Mouse (Mus musculus): ENCODE measurements around the gene Anks1. TPM values are rescaled to one million over a fixed set of nuclear protein-coding genes. Genes with fewer than 3 reads are reported as not detected.

Anks1 gene
- total and polyA plus RNA-seq, 3 experiments: 6.6 to 13.3 (median 9.6) TPM

DNA sequence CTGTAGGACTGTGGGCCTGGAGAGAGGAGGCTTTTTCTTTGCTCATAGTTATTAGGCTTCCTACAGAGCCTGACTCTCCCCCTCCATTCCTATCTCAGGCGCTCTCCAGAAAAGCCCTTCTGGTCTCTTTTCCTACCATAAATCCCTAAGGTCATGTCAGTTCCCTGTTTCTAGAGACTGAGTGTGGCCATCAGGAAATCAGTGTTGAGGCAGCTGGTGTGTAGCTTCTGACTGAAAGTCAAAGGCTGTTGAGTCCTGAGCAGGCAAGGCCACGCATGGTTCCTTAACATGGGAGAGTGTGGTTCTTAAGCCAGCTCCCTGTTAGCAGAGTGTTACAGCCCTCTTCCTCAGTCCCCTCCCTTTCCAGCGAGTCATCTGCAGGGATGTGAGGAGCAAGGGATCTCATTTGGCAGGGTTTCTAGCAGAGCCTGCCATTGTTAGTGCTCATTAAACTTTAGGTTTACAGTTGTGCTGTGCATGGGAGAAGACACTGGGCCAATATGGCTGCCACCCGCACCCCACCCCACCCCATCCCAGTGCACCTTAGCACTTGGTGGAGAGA is 28.0 kb downstream of the Anks1 start:
- Histone ChIP-seq H3K4me3 (ENCODE audit: low read depth, low read length) (no peak overlapping the region), H3K27me3 (ENCODE audit: insufficient read depth, low read length) (no peaks in the 10 kb centered on the region), H3K36me3 (replicated peaks) (peaks cover 20% of the 10 kb centered on the region), H3K9me3 (replicated peaks) (no peaks in the 10 kb centered on the region), H3K4me1 (ENCODE audit: insufficient read depth, low read depth, low read length) (0 out of 2 replicates have a peak, but pooled peaks cover 6% of the 10 kb centered on the region)
- DNase-seq (ENCODE audit: low spot score) (no peak), ATAC-seq (ENCODE audit: extremely low read depth, insufficient number of reproducible peaks, low FRiP score, poor library complexity, severe bottlenecking) (no peak)
- TF ChIP-seq GATA1 (IDR thresholded peaks at IDR 0.05; ENCODE audit: borderline replicate concordance, low read length): no peak
- no peak for TF ChIP-seq GATA2 (IDR thresholded peaks at IDR 0.05; ENCODE audit: borderline replicate concordance, low read depth, low read length)
- TF ChIP-seq POLR2AphosphoS5 (IDR thresholded peaks at IDR 0.05; ENCODE audit: insufficient replicate concordance, low read depth, low read length): no peak
- TF ChIP-seq CTCF (IDR thresholded peaks at IDR 0.05; ENCODE audit: low read depth, low read length): no peak
- TF ChIP-seq TAL1 (conservative IDR thresholded peaks at IDR 0.05; ENCODE audit: low read depth, low read length): no peak

- H3K4me1 ChIP-seq (ENCODE audit: insufficient read depth, low read depth, low read length): 0 out of 2 replicates have a peak, but pooled peaks cover 6% of the 10 kb centered on the region
- peaks cover 18% of the 10 kb centered on the region for H3K36me3 ChIP-seq (replicated peaks)
- DNase-seq (ENCODE audit: low spot score): no peak
- H3K27me3 ChIP-seq (ENCODE audit: insufficient read depth, low read length): no peaks in the 10 kb centered on the region
- TF ChIP-seq GATA1 (IDR thresholded peaks at IDR 0.05; ENCODE audit: borderline replicate concordance, low read length): no peak
- TF ChIP-seq CTCF (IDR thresholded peaks at IDR 0.05; ENCODE audit: low read depth, low read length): no peak
- TF ChIP-seq TAL1 (conservative IDR thresholded peaks at IDR 0.05; ENCODE audit: low read depth, low read length): no peak
- no peak for TF ChIP-seq POLR2AphosphoS5 (IDR thresholded peaks at IDR 0.05; ENCODE audit: insufficient replicate concordance, low read depth, low read length)
- no peak overlapping the region for H3K4me3 ChIP-seq (ENCODE audit: low read depth, low read length)
- no peaks in the 10 kb centered on the region for H3K9me3 ChIP-seq (replicated peaks)
- ATAC-seq (ENCODE audit: extremely low read depth, insufficient number of reproducible peaks, low FRiP score, poor library complexity, severe bottlenecking): no peak
Observed at GRCm38 (mm10) chr17:27938121-27938754, 29.1 kb downstream of the Anks1 start.

DNA sequence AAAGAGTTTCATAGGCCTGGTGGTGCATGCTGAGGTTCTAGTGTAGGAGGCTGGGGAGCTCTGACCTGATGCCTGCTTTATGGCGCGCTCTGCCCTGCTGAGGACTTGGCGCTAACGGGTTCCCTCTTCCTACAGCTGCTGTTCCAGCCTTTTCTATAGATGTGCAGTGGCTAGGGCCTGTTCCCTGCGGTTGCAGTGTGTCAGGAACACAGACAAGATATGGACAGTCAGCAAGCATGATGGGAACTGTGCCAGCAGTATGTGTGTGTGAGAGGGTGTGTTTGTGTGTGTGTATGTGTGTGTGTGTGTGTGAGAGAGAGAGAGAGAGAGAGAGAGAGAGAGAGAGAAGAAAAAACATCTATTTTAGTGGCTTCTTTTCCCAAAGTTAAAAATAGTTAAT is 29.9 kb downstream of the Anks1 start:
- Histone ChIP-seq H3K4me3 (ENCODE audit: low read depth, low read length) (no peak overlapping the region), H3K4me1 (ENCODE audit: insufficient read depth, low read depth, low read length) (0 out of 2 replicates have a peak, but pooled peaks cover 6% of the 10 kb centered on the region), H3K27me3 (ENCODE audit: insufficient read depth, low read length) (no peaks in the 10 kb centered on the region), H3K9me3 (replicated peaks) (no peaks in the 10 kb centered on the region), H3K36me3 (replicated peaks) (peaks cover 20% of the 10 kb centered on the region)
- TF ChIP-seq GATA2 (IDR thresholded peaks at IDR 0.05; ENCODE audit: borderline replicate concordance, low read depth, low read length) (no peak), GATA1 (IDR thresholded peaks at IDR 0.05; ENCODE audit: borderline replicate concordance, low read length) (no peak), POLR2AphosphoS5 (IDR thresholded peaks at IDR 0.05; ENCODE audit: insufficient replicate concordance, low read depth, low read length) (no peak), CTCF (IDR thresholded peaks at IDR 0.05; ENCODE audit: low read depth, low read length) (no peak), TAL1 (conservative IDR thresholded peaks at IDR 0.05; ENCODE audit: low read depth, low read length) (no peak)
- no peak for ATAC-seq (ENCODE audit: extremely low read depth, insufficient number of reproducible peaks, low FRiP score, poor library complexity, severe bottlenecking)
- DNase-seq (ENCODE audit: low spot score): no peak

DNA sequence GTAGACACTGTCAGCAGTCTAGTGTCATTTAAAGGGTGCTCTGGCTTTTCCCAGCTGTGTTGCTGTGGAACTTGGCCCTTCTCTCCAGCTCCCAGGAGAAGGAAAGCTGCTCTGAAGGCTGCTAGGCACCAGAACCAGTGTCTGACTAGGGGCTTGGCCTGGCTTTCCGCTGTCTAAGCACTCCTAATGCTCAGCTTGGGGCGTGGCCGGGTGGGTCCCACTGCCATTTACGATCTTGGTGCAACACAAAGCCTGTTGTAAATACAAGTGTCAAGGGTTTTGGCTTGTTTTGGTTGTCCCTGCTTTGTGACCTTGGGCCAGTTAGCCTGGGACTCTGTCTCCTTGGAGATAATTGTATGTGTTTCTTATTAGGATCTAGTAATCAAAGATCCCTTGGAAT is 31.2 kb downstream of the Anks1 start:
- H3K36me3 ChIP-seq (replicated peaks): peaks cover 20% of the 10 kb centered on the region
- no peaks in the 10 kb centered on the region for H3K9me3 ChIP-seq (replicated peaks)
- 0 out of 2 replicates have a peak, but pooled peaks cover 6% of the 10 kb centered on the region for H3K4me1 ChIP-seq (ENCODE audit: insufficient read depth, low read depth, low read length)
- H3K27me3 ChIP-seq (ENCODE audit: insufficient read depth, low read length): no peaks in the 10 kb centered on the region
- H3K4me3 ChIP-seq (ENCODE audit: low read depth, low read length): no peak overlapping the region
- ATAC-seq (ENCODE audit: extremely low read depth, insufficient number of reproducible peaks, low FRiP score, poor library complexity, severe bottlenecking): no peak
- DNase-seq (ENCODE audit: low spot score): no peak
- no peak for TF ChIP-seq POLR2AphosphoS5 (IDR thresholded peaks at IDR 0.05; ENCODE audit: insufficient replicate concordance, low read depth, low read length)
- no peak for TF ChIP-seq CTCF (IDR thresholded peaks at IDR 0.05; ENCODE audit: low read depth, low read length)
- no peak for TF ChIP-seq GATA1 (IDR thresholded peaks at IDR 0.05; ENCODE audit: borderline replicate concordance, low read length)
- TF ChIP-seq GATA2 (IDR thresholded peaks at IDR 0.05; ENCODE audit: borderline replicate concordance, low read depth, low read length): no peak
- no peak for TF ChIP-seq TAL1 (conservative IDR thresholded peaks at IDR 0.05; ENCODE audit: low read depth, low read length)

- no peak for TF ChIP-seq TAL1 (conservative IDR thresholded peaks at IDR 0.05; ENCODE audit: low read depth, low read length)
- TF ChIP-seq CTCF (IDR thresholded peaks at IDR 0.05; ENCODE audit: low read depth, low read length): no peak
- TF ChIP-seq POLR2AphosphoS5 (IDR thresholded peaks at IDR 0.05; ENCODE audit: insufficient replicate concordance, low read depth, low read length): no peak
- no peak for TF ChIP-seq GATA1 (IDR thresholded peaks at IDR 0.05; ENCODE audit: borderline replicate concordance, low read length)
- TF ChIP-seq GATA2 (IDR thresholded peaks at IDR 0.05; ENCODE audit: borderline replicate concordance, low read depth, low read length): no peak
- H3K4me1 ChIP-seq (ENCODE audit: insufficient read depth, low read depth, low read length): 0 out of 2 replicates have a peak, but pooled peaks cover 6% of the 10 kb centered on the region
- no peak for DNase-seq (ENCODE audit: low spot score)
- H3K4me3 ChIP-seq (ENCODE audit: low read depth, low read length): no peak overlapping the region
- no peaks in the 10 kb centered on the region for H3K27me3 ChIP-seq (ENCODE audit: insufficient read depth, low read length)
- H3K36me3 ChIP-seq (replicated peaks): peaks cover 22% of the 10 kb centered on the region
- ATAC-seq (ENCODE audit: extremely low read depth, insufficient number of reproducible peaks, low FRiP score, poor library complexity, severe bottlenecking): no peak
- no peaks in the 10 kb centered on the region for H3K9me3 ChIP-seq (replicated peaks)
Observed at GRCm38 (mm10) chr17:27941178-27941577, 32.1 kb downstream of the Anks1 start.

DNA sequence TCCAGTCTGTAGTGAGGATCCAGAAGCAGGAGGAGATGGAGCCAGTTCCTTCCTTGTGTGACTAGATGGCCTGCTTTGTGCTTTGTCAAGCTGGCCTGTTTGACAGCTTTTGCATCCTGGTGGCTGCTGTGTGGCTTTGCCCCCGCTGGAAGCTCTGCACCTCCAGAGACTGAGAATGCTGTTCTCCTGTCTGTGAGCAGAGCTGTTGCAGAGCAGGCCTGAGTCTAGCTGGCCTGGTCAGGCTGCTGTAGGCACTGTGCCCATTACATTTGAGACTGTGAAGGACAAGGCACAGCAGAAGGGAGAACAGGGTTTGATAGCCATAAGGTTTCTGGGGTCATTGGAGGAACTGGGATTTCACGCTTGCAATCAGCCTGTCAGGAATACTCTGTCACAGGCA is 32.6 kb downstream of the Anks1 start:
- Histone ChIP-seq H3K27me3 (ENCODE audit: insufficient read depth, low read length) (no peaks in the 10 kb centered on the region), H3K9me3 (replicated peaks) (no peaks in the 10 kb centered on the region), H3K4me1 (ENCODE audit: insufficient read depth, low read depth, low read length) (0 out of 2 replicates have a peak, but pooled peaks cover 6% of the 10 kb centered on the region), H3K4me3 (ENCODE audit: low read depth, low read length) (no peak overlapping the region), H3K36me3 (replicated peaks) (peaks cover 22% of the 10 kb centered on the region)
- ATAC-seq (ENCODE audit: extremely low read depth, insufficient number of reproducible peaks, low FRiP score, poor library complexity, severe bottlenecking) (no peak), DNase-seq (ENCODE audit: low spot score) (no peak)
- TF ChIP-seq POLR2AphosphoS5 (IDR thresholded peaks at IDR 0.05; ENCODE audit: insufficient replicate concordance, low read depth, low read length) (no peak), GATA2 (IDR thresholded peaks at IDR 0.05; ENCODE audit: borderline replicate concordance, low read depth, low read length) (no peak), GATA1 (IDR thresholded peaks at IDR 0.05; ENCODE audit: borderline replicate concordance, low read length) (no peak), TAL1 (conservative IDR thresholded peaks at IDR 0.05; ENCODE audit: low read depth, low read length) (no peak)
